Mouse (Mus musculus): ENCODE data around the gene Rnf183.
"Not testable (repeated sequence)": the region's sequence is repeated elsewhere in the genome, so short reads cannot be mapped to it uniquely, and the experiment has no call there.

Rnf183 gene

GRCm38 (mm10) chr4:62435081-62435480 is at the start of gene Rnf183:
TSS of gene Rnf183 (minus strand) at chr4:62435252.
- DNase-seq (ENCODE audit: low spot score in 2 of 2) = no peak

GRCm38 (mm10) chr4:62480709-62481605 is 45.9 kb upstream of the Rnf183 start:
- DNase-seq (ENCODE audit: low spot score in 2 of 2) = peak; percentile 66 to 70

DNA sequence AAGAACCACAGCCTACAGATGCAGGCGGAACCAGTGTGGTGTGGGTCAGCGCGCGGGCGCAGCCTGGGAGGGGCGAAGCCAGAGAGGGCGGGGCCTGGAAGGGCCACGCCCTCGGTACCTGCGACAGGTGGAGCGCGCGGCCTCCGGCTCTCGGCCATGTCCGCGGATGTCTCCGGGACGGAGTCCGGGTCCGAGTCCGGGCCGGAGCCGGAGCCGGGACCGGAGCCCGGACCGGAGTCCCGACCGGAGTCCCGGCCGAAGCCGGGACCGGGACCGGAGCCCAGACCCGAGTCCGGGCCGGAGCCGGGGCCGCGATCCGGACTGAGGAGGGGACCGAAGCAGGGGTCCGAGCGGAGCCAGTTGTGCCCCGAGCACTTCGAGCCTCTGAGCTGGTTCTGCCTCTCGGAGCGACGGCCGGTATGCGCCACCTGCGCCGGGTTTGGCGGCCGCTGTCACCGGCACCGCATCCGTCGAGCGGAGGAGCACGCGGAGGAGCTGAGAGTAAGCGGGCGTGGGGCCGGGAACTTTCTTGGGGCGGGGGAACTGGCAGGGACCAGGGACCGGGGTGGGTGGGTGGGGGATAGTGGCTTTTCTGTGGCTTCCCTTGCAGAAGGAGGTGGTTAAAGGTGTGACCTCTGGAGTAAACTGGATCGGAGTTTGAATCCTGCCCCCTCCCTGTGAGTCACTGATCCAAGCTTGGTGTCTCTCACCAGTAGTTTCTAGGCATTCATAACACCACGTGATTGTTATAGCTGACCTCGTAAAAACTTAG is 45.1 kb upstream of the Rnf183 start, which contains the start of gene Bspry:
Bspry (plus strand) TSS at position 117 of the 772 bp plus-strand sequence.
- DNase-seq (ENCODE audit: low spot score in 2 of 2) = peak; percentile 46 to 51

- DNase-seq (ENCODE audit: low spot score in 2 of 2) = not testable (repeated sequence)
Measured at GRCm38 (mm10) chr4:62479593-62479936, 44.5 kb upstream of the Rnf183 start.

GRCm38 (mm10) chr4:62477542-62478244 is 42.6 kb upstream of the Rnf183 start:
- DNase-seq (ENCODE audit: low spot score in 2 of 2) = no peak

DNA sequence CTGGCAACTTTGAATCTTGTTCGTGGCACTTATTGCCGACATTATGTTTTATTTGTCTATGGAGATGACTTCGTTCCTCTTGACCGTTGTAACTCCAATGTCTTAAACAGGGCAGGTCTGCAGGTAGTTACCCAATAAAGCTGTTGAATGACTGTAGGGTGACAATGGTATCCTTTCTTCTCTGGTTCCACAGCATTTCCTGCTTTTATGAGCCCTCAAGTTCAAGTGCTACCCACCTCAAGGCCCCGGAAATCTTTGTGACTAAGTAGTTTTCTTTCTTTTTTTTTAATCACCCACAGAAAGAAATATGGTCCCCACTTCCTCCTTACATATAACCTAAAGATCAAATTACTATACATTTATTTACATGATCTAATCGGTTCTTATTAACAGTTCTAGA is 40.7 kb upstream of the Rnf183 start:
- DNase-seq (ENCODE audit: low spot score in 2 of 2) = no peak

- DNase-seq (ENCODE audit: low spot score in 2 of 2) = no peak
Measured at GRCm38 (mm10) chr4:62475131-62475530, 40.1 kb upstream of the Rnf183 start.

- DNase-seq (ENCODE audit: low spot score in 2 of 2) = no peak
Measured at GRCm38 (mm10) chr4:62472071-62472470, 37.0 kb upstream of the Rnf183 start.

DNA sequence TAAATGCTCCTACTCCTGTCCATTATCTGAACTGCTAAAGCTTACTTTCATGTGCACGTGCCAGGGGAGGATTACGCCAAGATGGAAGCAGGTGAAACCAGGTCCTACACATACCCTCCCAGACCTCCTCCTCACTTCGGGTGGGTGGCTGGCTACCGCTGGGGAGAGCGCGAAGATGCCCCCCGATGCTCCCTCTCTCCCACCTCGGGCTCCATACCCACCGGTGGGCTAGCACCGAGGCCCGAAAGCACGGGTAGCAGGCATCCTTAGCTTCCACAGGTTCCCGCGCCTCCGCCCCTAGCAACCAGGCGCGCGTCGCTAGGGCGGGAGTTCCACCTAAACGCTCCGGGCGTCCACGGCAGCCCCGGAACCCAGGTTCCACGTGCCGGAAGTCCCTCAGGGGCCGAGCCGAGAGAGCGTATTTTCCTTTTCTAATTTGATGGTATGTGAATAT is 35.6 kb upstream of the Rnf183 start, which contains the start of gene Wdr31:
Wdr31 (minus strand) TSS at position 299 of the 454 bp plus-strand sequence.
- peak; percentile 56 to 66 for DNase-seq (ENCODE audit: low spot score in 2 of 2)

- no peak for DNase-seq (ENCODE audit: low spot score in 2 of 2)
Measured at GRCm38 (mm10) chr4:62468158-62468557, 33.1 kb upstream of the Rnf183 start.

DNA sequence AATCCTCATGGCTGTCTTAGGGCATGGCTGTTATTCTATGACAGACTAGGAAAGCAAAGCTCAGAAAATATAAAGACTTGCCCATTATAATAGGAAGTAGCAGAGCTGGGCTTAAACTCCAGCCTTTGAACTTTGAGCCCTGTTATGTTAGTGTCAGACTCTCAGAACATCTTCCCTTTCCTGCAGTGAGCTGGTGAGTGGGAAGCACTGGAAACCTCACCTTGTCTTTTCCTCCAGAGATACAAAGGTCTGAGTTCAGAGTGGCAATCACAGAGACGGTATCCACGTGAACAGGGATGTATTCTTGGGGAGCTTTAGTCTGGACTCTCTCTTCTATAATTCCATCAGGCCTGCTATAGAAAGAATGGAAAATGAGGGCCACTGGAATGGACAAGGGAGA is 28.1 kb upstream of the Rnf183 start:
- no peak for DNase-seq (ENCODE audit: low spot score in 2 of 2)

DNA sequence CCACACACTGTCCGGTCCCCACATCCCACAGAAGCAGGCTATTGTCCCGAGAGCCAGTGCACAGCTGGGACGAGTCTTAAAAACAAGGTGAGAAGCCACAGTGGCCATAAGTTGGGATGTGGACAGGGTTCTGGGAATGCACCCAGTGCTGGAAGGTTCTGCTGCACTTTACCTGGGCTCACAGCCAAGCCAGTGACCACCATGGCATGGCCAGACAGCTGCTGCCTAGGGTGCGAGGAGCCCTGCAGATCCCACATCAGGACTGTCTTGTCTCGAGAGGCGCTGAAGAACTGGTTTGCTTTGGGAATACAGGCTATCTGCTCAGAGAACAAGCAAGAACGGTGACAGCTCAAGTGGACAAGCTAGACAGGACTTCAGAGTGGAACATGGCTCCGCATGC is 25.3 kb upstream of the Rnf183 start:
- no peak for DNase-seq (ENCODE audit: low spot score in 2 of 2)

- no peak for DNase-seq (ENCODE audit: low spot score in 2 of 2)
Measured at GRCm38 (mm10) chr4:62459081-62459480, 24.0 kb upstream of the Rnf183 start.

DNA sequence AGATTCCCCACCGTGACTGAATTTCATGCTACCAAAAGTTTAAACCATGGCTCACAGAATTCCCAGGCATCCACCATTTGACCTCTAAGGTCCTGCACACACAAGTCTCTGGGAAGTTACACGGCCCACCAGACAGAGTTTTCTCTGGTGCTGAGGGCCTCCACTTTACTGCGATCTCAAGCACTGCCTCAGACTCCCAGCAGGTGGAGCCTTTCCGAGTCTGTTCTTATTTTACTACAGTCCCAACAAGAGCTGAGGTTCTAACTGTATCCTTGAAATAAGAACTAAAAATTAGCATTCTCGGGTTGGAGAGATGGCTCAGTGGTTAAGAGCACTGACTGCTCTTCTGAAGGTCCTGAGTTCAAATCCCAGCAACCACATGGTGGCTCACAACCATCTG is 19.9 kb upstream of the Rnf183 start:
- peak in 1 of 2 experiments; percentile 12 for DNase-seq (ENCODE audit: low spot score in 2 of 2)

DNA sequence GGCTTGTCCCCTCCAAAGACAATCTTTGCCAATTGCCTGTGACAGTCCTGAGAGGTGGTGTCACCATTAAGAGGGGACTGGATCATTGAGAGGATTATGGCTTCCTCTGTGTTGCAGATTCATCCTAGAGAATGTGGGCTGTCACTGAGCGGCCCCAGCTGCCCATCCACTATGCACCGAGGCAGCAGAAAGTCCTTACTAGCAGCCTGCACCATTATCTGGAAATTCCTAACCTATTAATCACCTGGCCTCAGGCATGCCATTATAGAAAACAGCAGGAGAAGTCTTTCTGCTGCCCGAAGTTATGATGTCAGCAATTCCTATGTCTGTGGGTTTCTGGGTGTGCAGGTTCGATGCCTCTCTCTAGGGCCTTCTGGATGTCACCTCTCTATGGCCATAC is 5.9 kb upstream of the Rnf183 start:
- DNase-seq (ENCODE audit: low spot score in 2 of 2) = no peak

- no peak for DNase-seq (ENCODE audit: low spot score in 2 of 2)
Measured at GRCm38 (mm10) chr4:62440544-62440943, 5.5 kb upstream of the Rnf183 start.

GRCm38 (mm10) chr4:62439793-62440192 is 4.7 kb upstream of the Rnf183 start:
- no peak for DNase-seq (ENCODE audit: low spot score in 2 of 2)

GRCm38 (mm10) chr4:62437871-62438270 is 2.8 kb upstream of the Rnf183 start:
- DNase-seq (ENCODE audit: low spot score in 2 of 2) = no peak

DNA sequence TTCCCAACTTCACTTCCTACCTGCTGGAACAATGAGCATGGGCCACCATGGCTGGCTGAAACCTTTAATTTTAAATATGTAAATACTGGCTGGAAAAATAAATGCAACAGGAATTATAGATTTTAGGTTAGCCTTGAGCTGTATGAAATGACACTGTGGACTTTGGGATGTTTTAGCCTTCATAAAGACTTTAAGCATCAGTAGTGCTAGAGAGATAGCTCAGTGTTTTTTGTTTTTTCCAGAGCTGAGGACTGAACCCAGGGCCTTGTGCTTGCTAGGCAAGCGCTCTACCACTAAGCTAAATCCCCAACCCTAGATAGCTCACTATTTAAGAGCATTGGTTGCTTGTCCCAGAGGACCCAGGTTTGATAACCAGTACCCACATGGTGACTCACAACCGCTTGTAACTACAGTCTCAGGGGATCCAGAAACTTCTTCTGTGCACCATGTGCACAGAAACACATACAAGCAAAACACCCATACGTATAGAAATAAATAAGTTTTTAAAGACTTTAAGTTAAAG is 2.3 kb upstream of the Rnf183 start:
- DNase-seq (ENCODE audit: low spot score in 2 of 2) = no peak

GRCm38 (mm10) chr4:62433939-62434870 is 847 bp downstream of the Rnf183 start:
- no peak for DNase-seq (ENCODE audit: low spot score in 2 of 2)

DNA sequence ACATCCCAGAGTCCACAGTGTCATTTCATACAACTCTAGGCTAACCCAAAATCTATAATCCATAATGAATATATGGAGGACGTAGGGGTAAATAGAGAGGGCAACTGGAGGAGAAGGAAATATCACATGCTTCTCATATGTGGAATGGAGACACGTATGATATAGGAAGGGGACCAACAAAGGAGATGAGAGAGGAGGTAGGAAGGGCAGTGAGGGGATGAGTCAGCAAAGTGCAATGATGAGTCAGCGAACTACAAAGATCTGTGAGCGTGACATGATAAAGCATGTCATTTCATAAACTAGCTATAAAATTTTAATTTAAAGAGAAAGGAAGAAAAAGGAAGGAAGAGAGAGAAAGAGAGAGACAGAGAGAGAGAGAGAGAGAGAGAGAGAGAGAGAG is 3.5 kb downstream of the Rnf183 start:
- no peak for DNase-seq (ENCODE audit: low spot score in 2 of 2)
